Mouse (Mus musculus) neural tube, embryonic 11.5 days (tissue): ENCODE measurements around the gene Rab3il1. TPM values are rescaled to one million over a fixed set of nuclear protein-coding genes. Genes with fewer than 3 reads are reported as not detected.

ENCODE experiments used
- ATAC-seq: fragments of 200-750 bp; cut with Nextera tagmentation; 2 replicates; pipeline ENCODE4 v1.8.0; 2017; ENCODE audit warnings: moderate number of reproducible peaks, mild to moderate bottlenecking, moderate TSS enrichment, moderate library complexity; ENCODE audit not compliant: insufficient read depth, low FRiP score, low TSS enrichment
- DNase-seq: peaks from one replicate; pipeline ENCODE4 v3.0.0-alpha.2; 2015; ENCODE audit warnings: low spot score
- H3K27ac ChIP-seq: fragments of 300-500 bp; sonication (generic); 2 replicates; pipeline ENCODE4 v1.5.1; 2014; ENCODE audit warnings: low read depth, mild to moderate bottlenecking, low read length
- H3K27me3 ChIP-seq: fragments of 300-500 bp; sonication (generic); 2 replicates; pipeline ENCODE4 v1.6.1; 2014; ENCODE audit warnings: mild to moderate bottlenecking, low read length, mixed read lengths; ENCODE audit not compliant: control insufficient read depth, insufficient read depth
- H3K36me3 ChIP-seq: fragments of 300-500 bp; sonication (generic); 2 replicates; pipeline ENCODE4 v1.6.1; 2014; ENCODE audit warnings: mild to moderate bottlenecking, low read length, moderate library complexity, mixed read lengths; ENCODE audit not compliant: control insufficient read depth, insufficient read depth
- H3K4me1 ChIP-seq: fragments of 300-500 bp; sonication (generic); 2 replicates; pipeline ENCODE4 v1.6.1; 2014; ENCODE audit warnings: low read length, mixed read lengths; ENCODE audit not compliant: control insufficient read depth, insufficient read depth
- H3K4me2 ChIP-seq: fragments of 300-500 bp; sonication (generic); 2 replicates; pipeline ENCODE4 v1.6.1; 2014; ENCODE audit warnings: low read depth, mild to moderate bottlenecking, moderate library complexity
- H3K4me3 ChIP-seq: fragments of 300-500 bp; sonication (generic); 2 replicates; pipeline ENCODE4 v1.5.1; 2014; ENCODE audit warnings: low read depth, low read length
- H3K9ac ChIP-seq: fragments of 300-500 bp; sonication (generic); 2 replicates; pipeline ENCODE4 v1.6.1; 2014; ENCODE audit warnings: mild to moderate bottlenecking, low read length
- H3K9me3 ChIP-seq: fragments of 300-500 bp; sonication (generic); 2 replicates; pipeline ENCODE4 v1.6.1; 2016; ENCODE audit warnings: low read length; ENCODE audit not compliant: control insufficient read depth
- WGBS: fragments of 180-500 bp; shearing (Covaris S2); extraction: QIAGEN DNeasy Blood & Tissue Kit; methylation state at CpG from one replicate; pipeline ENCODE4 v1.1.7; 2014; 5-methylcytosine and 5-hydroxymethylcytosine counted together
- polyA plus RNA-seq: library from polyadenylated mRNA; unstranded; fragments of >200 nt; fragmentation: Nextera tagmentation; extraction: Ambion mirVana; gene quantifications from 2 replicates; pipeline ENCODE4 v1.2.1, GENCODE M21; 2014

The Rab3il1 gene
- polyA plus RNA-seq, 1 experiment from 2014 or later: 43.0 TPM

GRCm38 (mm10) chr19:10080384-10080783 is 78.9 kb downstream of the Rab3il1 start:
- H3K4me1 ChIP-seq: no peaks in the 10 kb centered on the region
- H3K27me3 ChIP-seq: no peaks in the 10 kb centered on the region
- no peak overlapping the region for H3K27ac ChIP-seq
- 95% methylated on average over 7 of the region's 7 CpGs for WGBS
- peaks cover 57% of the 10 kb centered on the region for H3K36me3 ChIP-seq
- no peak overlapping the region for H3K4me2 ChIP-seq
- no peaks in the 10 kb centered on the region for H3K9me3 ChIP-seq
- no peak overlapping the region for H3K4me3 ChIP-seq
- ATAC-seq (no peak), DNase-seq (no peak)
- no peak overlapping the region for H3K9ac ChIP-seq

GRCm38 (mm10) chr19:10082105-10082504 is 80.6 kb downstream of the Rab3il1 start:
- Histone ChIP-seq H3K4me2 (no peak overlapping the region), H3K27me3 (no peaks in the 10 kb centered on the region), H3K4me3 (no peak overlapping the region), H3K9me3 (no peaks in the 10 kb centered on the region), H3K36me3 (peaks cover 57% of the 10 kb centered on the region), H3K4me1 (no peaks in the 10 kb centered on the region), H3K27ac (no peak overlapping the region), H3K9ac (no peak overlapping the region)
- ATAC-seq (no peak), DNase-seq (no peak)
- 94% methylated on average over 3 of the region's 3 CpGs for WGBS

- no peak for ATAC-seq
- 88% methylated on average over 9 of the region's 9 CpGs for WGBS
- Histone ChIP-seq H3K27me3 (no peaks in the 10 kb centered on the region), H3K4me1 (no peaks in the 10 kb centered on the region), H3K27ac (no peak overlapping the region), H3K4me2 (no peak overlapping the region), H3K9me3 (no peaks in the 10 kb centered on the region), H3K9ac (no peak overlapping the region), H3K4me3 (no peak overlapping the region), H3K36me3 (peaks cover 57% of the 10 kb centered on the region)
- DNase-seq: no peak
These were observed 84.0 kb downstream of the Rab3il1 start for GRCm38 (mm10) chr19:10085454-10085853.

GRCm38 (mm10) chr19:10086976-10087375 is 85.5 kb downstream of the Rab3il1 start:
- Histone ChIP-seq H3K4me2 (no peak overlapping the region), H3K4me3 (no peak overlapping the region), H3K27me3 (no peaks in the 10 kb centered on the region), H3K27ac (no peak overlapping the region), H3K9ac (no peak overlapping the region), H3K9me3 (no peaks in the 10 kb centered on the region), H3K4me1 (no peaks in the 10 kb centered on the region), H3K36me3 (peaks cover 58% of the 10 kb centered on the region)
- 90% methylated on average over 4 of the region's 4 CpGs for WGBS
- DNase-seq (no peak), ATAC-seq (no peak)

Other genes starting within 250 kb of the Rab3il1 start
- not detected in 2 replicates for gene Scgb2a2, start 154.1 kb upstream of the Rab3il1 start, polyA plus RNA-seq
- gene Incenp, start 102.1 kb upstream of the Rab3il1 start, polyA plus RNA-seq: 91.8 and 103 TPM in 2 replicates
- gene Fth1, start 21.1 kb upstream of the Rab3il1 start, polyA plus RNA-seq: 1,187 and 1,207 TPM in 2 replicates
- 1.0 and 1.5 TPM in 2 replicates for gene Best1, start within 50 bp of the Rab3il1 start, polyA plus RNA-seq
- gene Fads3, start 39.9 kb downstream of the Rab3il1 start, polyA plus RNA-seq: 6.1 and 6.2 TPM in 2 replicates
- 48.9 and 57.1 TPM in 2 replicates for gene Fads2, start 100.1 kb downstream of the Rab3il1 start, polyA plus RNA-seq
- gene Fads1, start 181.2 kb downstream of the Rab3il1 start, polyA plus RNA-seq: 160 and 171 TPM in 2 replicates
- 379 and 382 TPM in 2 replicates for gene Tmem258, start 202.3 kb downstream of the Rab3il1 start, polyA plus RNA-seq
- 106 and 113 TPM in 2 replicates for gene Fen1, start 202.5 kb downstream of the Rab3il1 start, polyA plus RNA-seq
- gene Myrf, start 239.1 kb downstream of the Rab3il1 start, polyA plus RNA-seq: 1.8 and 2.5 TPM in 2 replicates